Mouse (Mus musculus) stomach, embryonic 14.5 days (tissue): ENCODE measurements at regions not wholly inside any gene's neighbourhood (a gene's known extent, or its start where the extent isn't known, plus 50 kb on each side); places are given as distances from the start of the nearest gene placed in this dataset.

Source experiments
- ATAC-seq: fragments of 200-750 bp; cut with Nextera tagmentation; 2 replicates; pipeline ENCODE4 v1.8.0; 2017; ENCODE audit warnings: low read depth, moderate TSS enrichment; ENCODE audit not compliant: insufficient number of reproducible peaks, insufficient read depth, low FRiP score
- H3K27ac ChIP-seq: fragments of 300-500 bp; sonication (generic); 2 replicates; pipeline ENCODE4 v1.5.1; 2014; ENCODE audit warnings: mild to moderate bottlenecking, low read length, moderate library complexity, mixed read lengths
- H3K27me3 ChIP-seq: fragments of 300-500 bp; sonication (generic); 2 replicates; pipeline ENCODE4 v1.6.1; 2014; ENCODE audit warnings: low read length, control low read depth, mixed read lengths; ENCODE audit not compliant: control insufficient read depth, insufficient read depth
- H3K36me3 ChIP-seq: fragments of 300-500 bp; sonication (generic); 2 replicates; pipeline ENCODE4 v1.6.1; 2014; ENCODE audit warnings: mild to moderate bottlenecking, control low read depth, low read length, moderate library complexity, mixed read lengths; ENCODE audit not compliant: control insufficient read depth, insufficient read depth
- H3K4me1 ChIP-seq: fragments of 300-500 bp; sonication (generic); 2 replicates; pipeline ENCODE4 v1.6.1; 2014; ENCODE audit warnings: low read length, control low read depth, mixed read lengths; ENCODE audit not compliant: control insufficient read depth, insufficient read depth
- H3K4me2 ChIP-seq: fragments of 300-500 bp; sonication (generic); replicated peaks from 2 replicates; pipeline ENCODE4 v1.6.1; 2014; ENCODE audit warnings: low read depth, low read length, control low read depth
- H3K4me3 ChIP-seq: fragments of 300-500 bp; sonication (generic); 2 replicates; pipeline ENCODE4 v1.5.1; 2014; ENCODE audit warnings: low read depth, low read length, control low read depth
- H3K9ac ChIP-seq: fragments of 300-500 bp; sonication (generic); replicated peaks from 2 replicates; pipeline ENCODE4 v1.6.1; 2014; ENCODE audit warnings: low read depth, mild to moderate bottlenecking, control low read depth, low read length, moderate library complexity, mixed read lengths
- H3K9me3 ChIP-seq: fragments of 300-500 bp; sonication (generic); 2 replicates; pipeline ENCODE4 v1.6.1; 2016; ENCODE audit warnings: low read depth, low read length, control low read depth; ENCODE audit not compliant: control insufficient read depth
- WGBS: fragments of 180-500 bp; shearing (Covaris S2); extraction: QIAGEN DNeasy Blood & Tissue Kit; methylation state at CpG from one replicate; pipeline ENCODE4 v1.1.7; 2014; 5-methylcytosine and 5-hydroxymethylcytosine counted together

- WGBS: 60% methylated on average over 8 of the region's 8 CpGs
- no peak for ATAC-seq
- Histone ChIP-seq H3K36me3 (no peaks in the 10 kb centered on the region), H3K4me1 (no peaks in the 10 kb centered on the region), H3K27me3 (no peaks in the 10 kb centered on the region), H3K27ac (no peak overlapping the region), H3K4me3 (no peak overlapping the region), H3K9me3 (no peaks in the 10 kb centered on the region), H3K4me2 (no peak overlapping the region), H3K9ac (no peak overlapping the region)
Observed at GRCm38 (mm10) chr6:140368354-140369069, 55.3 kb upstream of the Plekha5 start.

- ATAC-seq: no peak
- no peak overlapping the region for H3K4me3 ChIP-seq
- H3K27ac ChIP-seq: no peak overlapping the region
- no peaks in the 10 kb centered on the region for H3K36me3 ChIP-seq
- H3K4me2 ChIP-seq: no peak overlapping the region
- H3K9ac ChIP-seq: no peak overlapping the region
- 84% methylated on average over 6 of the region's 6 CpGs for WGBS
- H3K9me3 ChIP-seq: no peaks in the 10 kb centered on the region
- H3K4me1 ChIP-seq: no peaks in the 10 kb centered on the region
- no peaks in the 10 kb centered on the region for H3K27me3 ChIP-seq
Observed at GRCm38 (mm10) chr6:140367303-140367702, 56.6 kb upstream of the Plekha5 start.

- H3K36me3 ChIP-seq: no peaks in the 10 kb centered on the region
- WGBS: 37% methylated on average over 3 of the region's 3 CpGs
- no peaks in the 10 kb centered on the region for H3K4me1 ChIP-seq
- H3K27ac ChIP-seq: no peak overlapping the region
- H3K27me3 ChIP-seq: no peaks in the 10 kb centered on the region
- H3K4me3 ChIP-seq: no peak overlapping the region
- no peak overlapping the region for H3K9ac ChIP-seq
- no peaks in the 10 kb centered on the region for H3K9me3 ChIP-seq
- no peak overlapping the region for H3K4me2 ChIP-seq
- no peak for ATAC-seq
Observed at GRCm38 (mm10) chr6:140366791-140367190, 57.1 kb upstream of the Plekha5 start.

GRCm38 (mm10) chr6:140360996-140361395, 62.9 kb upstream of the Plekha5 start:
- no peaks in the 10 kb centered on the region for H3K36me3 ChIP-seq
- H3K4me3 ChIP-seq: no peak overlapping the region
- no peak for ATAC-seq
- 71% methylated on average over 4 of the region's 4 CpGs for WGBS
- H3K27ac ChIP-seq: no peak overlapping the region
- no peak overlapping the region for H3K9ac ChIP-seq
- no peaks in the 10 kb centered on the region for H3K4me1 ChIP-seq
- no peaks in the 10 kb centered on the region for H3K27me3 ChIP-seq
- no peak overlapping the region for H3K4me2 ChIP-seq
- no peaks in the 10 kb centered on the region for H3K9me3 ChIP-seq

GRCm38 (mm10) chr6:140357901-140358300, 66.0 kb upstream of the Plekha5 start:
- H3K9me3 ChIP-seq: no peaks in the 10 kb centered on the region
- H3K4me1 ChIP-seq: no peaks in the 10 kb centered on the region
- ATAC-seq: no peak
- H3K36me3 ChIP-seq: no peaks in the 10 kb centered on the region
- H3K9ac ChIP-seq: no peak overlapping the region
- no peak overlapping the region for H3K4me3 ChIP-seq
- WGBS: 52% methylated on average over 2 of the region's 2 CpGs
- no peak overlapping the region for H3K27ac ChIP-seq
- H3K4me2 ChIP-seq: no peak overlapping the region
- H3K27me3 ChIP-seq: no peaks in the 10 kb centered on the region

GRCm38 (mm10) chr6:140357300-140357699, 66.6 kb upstream of the Plekha5 start:
- Histone ChIP-seq H3K9me3 (no peaks in the 10 kb centered on the region), H3K4me1 (no peaks in the 10 kb centered on the region), H3K9ac (no peak overlapping the region), H3K27ac (no peak overlapping the region), H3K4me3 (no peak overlapping the region), H3K36me3 (no peaks in the 10 kb centered on the region), H3K27me3 (no peaks in the 10 kb centered on the region), H3K4me2 (no peak overlapping the region)
- 70% methylated on average over 8 of the region's 8 CpGs for WGBS
- ATAC-seq: no peak

- H3K4me2 ChIP-seq: no peak overlapping the region
- no peak overlapping the region for H3K9ac ChIP-seq
- no peaks in the 10 kb centered on the region for H3K27me3 ChIP-seq
- 41% methylated on average over 6 of the region's 6 CpGs for WGBS
- no peaks in the 10 kb centered on the region for H3K9me3 ChIP-seq
- H3K36me3 ChIP-seq: no peaks in the 10 kb centered on the region
- no peak overlapping the region for H3K4me3 ChIP-seq
- no peak for ATAC-seq
- no peaks in the 10 kb centered on the region for H3K4me1 ChIP-seq
- no peak overlapping the region for H3K27ac ChIP-seq
Observed at GRCm38 (mm10) chr6:140354082-140354481, 69.8 kb upstream of the Plekha5 start.

GRCm38 (mm10) chr6:140353610-140354009, 70.2 kb upstream of the Plekha5 start:
- Histone ChIP-seq H3K4me1 (no peaks in the 10 kb centered on the region), H3K4me2 (no peak overlapping the region), H3K27ac (no peak overlapping the region), H3K9me3 (no peaks in the 10 kb centered on the region), H3K36me3 (no peaks in the 10 kb centered on the region), H3K9ac (no peak overlapping the region), H3K27me3 (no peaks in the 10 kb centered on the region), H3K4me3 (no peak overlapping the region)
- 55% methylated on average over 6 of the region's 6 CpGs for WGBS
- ATAC-seq: no peak
